Mouse (Mus musculus) CD4-positive, CD25-positive, alpha-beta regulatory T cell, adult 4 months (primary cell): Measurements from ENCODE around the gene Ntan1. TPM values are rescaled to one million over a fixed set of nuclear protein-coding genes. Genes with fewer than 3 reads are reported as not detected.
"Not testable (repeated sequence)": the region's sequence is repeated elsewhere in the genome, so short reads cannot be mapped to it uniquely, and the experiment has no call there.

ENCODE experiments used
- ATAC-seq: one replicate; pipeline ENCODE4 v1.8.0; 2017
- polyA plus RNA-seq, 2 experiments: library from polyadenylated mRNA; unstranded; fragments of 100-300 nt; shearing (Covaris generic); gene quantifications; one replicate each; pipeline ENCODE4 v1.2.1; 2017

Ntan1 gene
- 100 to 1,000 TPM; 129 to 146 TPM for polyA plus RNA-seq

DNA sequence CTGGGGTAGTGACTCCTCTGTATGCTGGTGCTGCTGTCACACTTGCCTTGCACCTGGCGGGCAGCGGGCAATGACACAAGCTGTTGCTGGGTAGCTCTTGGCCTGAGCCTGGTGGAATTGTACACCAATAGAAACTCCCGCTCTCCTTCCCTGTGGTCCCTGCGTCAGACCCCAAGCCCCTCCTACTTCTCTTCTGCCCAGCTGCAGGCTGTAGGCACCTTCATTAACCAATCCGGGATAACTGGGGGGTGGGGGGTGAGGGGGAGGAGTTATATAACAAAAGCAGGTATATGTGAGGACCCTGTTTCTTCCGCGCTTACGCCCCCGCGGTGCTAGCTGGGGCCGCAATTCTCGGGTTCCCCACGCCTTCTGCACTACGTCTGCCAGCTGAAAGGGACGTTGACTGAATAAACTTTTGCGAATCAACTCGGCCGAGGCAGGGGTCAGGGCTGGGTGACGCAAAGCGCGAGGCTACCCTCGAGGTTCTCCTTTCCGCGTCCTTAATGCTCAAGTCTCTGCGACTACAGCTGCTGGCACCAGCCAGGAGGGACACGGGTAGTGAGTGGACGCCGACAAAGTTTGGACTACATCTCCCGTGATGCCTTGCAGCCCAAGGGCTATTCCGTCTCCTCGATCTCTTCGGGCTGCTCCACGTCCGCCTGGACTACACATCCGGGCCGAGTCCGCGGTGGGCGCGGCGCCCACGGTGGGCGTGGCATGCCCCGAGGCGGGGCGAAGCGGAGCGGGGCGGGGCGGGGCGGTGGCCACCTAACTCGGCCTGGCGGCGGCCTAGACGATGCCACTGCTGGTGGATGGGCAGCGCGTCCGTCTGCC, at the start of gene Ntan1:
TSS of gene Ntan1 (plus strand) at position 286 of the 834 bp plus-strand sequence.
- peak; percentile 84 for ATAC-seq

DNA sequence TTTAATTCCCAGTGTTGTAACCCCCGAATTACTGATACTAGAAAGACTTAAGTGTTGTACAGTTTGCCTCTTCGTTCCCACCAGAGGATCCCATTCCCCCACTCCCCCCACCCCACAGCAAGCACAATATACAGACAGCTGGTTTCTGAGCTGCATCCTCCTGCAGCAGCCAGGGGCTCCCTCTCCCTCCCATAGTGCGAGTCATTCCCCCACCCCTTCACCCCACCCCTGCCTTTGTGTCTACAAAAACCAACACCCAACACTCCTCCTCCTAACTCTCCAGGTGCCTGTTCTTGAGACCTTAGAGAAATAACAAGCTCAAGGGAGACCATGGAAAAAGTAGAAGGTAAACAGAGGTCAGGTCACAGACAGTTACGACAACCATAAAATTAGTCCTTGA, 47.0 kb upstream of the Ntan1 start:
- ATAC-seq, result not testable (repeated sequence)

DNA sequence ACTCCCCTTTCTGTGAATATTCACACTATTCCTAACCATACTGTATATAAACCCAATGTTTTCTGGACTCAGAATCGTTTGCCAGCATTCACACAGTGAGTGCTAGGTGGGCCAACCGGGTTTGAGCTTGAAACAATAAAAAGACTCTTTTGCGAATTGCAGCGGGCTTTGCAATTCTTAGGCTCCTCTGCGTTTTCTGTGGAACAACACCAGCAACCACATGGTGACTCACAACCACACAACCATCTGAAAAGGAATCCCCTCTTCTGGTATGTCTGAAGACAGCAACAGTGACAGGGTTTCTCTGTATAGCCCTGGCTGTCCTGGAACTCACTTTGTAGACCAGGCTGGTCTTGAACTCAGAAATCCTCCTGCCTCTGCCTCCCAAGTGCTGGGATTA, 46.6 kb upstream of the Ntan1 start:
- not testable (repeated sequence) for ATAC-seq

DNA sequence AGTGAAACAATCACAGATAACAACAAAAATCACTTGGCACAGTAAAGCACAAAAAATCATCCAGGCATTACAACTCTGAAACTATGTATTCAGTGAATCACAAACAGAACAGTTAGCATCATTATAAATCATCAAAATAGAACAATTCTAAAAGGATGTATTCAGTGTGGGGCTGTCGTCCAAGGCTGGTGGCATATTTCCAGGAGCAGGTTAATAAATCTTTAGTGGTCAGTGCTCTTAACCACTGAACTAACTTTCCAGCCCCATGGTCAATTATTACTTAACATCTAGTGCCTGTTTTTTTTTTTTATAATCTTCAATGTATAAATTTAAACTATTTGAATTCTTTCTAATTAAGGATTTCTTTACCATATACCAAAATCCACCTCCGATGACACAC, 44.6 kb upstream of the Ntan1 start:
- not testable (repeated sequence) for ATAC-seq

DNA sequence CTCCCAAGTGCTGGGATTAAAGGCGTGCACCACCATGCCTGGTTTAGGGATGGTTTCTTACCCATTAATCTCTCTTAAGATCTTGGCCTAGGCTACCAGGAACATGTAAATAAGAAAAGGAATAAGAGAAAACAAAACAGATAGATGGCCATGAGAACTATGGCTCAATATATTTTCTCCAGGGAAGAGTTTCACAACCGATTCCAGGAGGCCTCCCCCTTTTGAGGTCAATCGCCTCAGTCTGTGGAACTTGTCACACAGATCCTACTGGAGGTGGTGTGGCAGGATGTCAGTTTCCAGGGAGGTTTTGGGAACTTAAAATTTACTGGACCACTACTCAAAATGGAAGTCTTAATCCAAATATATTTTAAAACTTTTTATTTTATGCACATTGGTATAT, 44.0 kb upstream of the Ntan1 start:
- not testable (repeated sequence) for ATAC-seq

DNA sequence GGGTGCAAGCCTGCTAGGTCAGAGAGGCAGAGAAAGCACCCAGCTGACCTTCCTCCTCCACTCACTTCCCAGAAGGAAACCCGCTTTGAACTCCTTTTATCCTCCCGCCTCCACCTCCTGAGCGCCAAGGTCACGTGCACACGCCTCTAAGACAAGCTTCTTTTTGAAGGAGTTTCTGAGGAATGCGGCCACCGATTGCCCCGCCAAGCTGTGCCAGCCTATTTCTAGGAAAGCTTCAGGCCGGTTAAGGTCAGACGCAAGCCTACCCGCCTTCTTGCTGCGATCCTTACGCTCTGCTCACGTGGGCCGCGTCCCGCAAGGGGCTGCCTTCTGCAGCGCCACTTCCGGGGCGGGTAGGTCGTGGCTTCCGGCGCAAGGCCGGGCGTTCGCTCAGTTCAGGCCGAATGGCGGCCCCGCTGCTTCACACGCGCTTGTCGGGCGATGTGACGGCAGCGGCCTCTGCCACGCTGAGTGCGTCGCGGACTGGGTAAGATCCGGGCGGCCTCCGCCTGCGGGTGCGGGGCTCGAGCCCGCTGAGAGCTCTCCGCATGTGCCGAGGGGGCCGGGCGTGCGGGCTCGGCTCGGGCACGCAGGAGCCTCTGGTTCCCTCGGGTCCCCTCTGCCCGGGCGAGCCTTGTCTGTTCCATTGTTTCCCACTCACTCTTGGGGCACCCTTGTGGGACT, 38.1 kb upstream of the Ntan1 start, which contains the start of gene Rrn3:
TSS of gene Rrn3 (plus strand) at position 356 of the 684 bp plus-strand sequence.
- peak; percentile 99 for ATAC-seq

DNA sequence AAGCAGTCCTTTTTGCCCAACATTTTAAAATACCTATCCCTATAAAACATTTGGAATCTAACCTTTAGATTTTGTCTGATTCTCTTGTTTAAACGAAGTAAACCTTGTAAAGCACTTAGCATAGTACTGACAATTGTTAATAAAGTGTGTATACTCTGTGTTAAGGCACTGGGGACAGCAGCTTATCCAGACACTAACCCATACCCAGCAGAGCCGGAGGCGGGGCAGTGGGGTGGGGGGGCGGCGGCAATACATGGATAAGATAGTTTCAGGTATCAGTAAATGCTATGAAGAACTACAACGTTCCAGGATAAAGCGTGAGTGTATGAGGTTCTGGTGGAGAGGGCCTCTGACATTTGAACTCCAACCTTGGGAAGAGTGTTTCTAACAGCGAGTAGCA, 37.4 kb upstream of the Ntan1 start:
- ATAC-seq, result no peak

DNA sequence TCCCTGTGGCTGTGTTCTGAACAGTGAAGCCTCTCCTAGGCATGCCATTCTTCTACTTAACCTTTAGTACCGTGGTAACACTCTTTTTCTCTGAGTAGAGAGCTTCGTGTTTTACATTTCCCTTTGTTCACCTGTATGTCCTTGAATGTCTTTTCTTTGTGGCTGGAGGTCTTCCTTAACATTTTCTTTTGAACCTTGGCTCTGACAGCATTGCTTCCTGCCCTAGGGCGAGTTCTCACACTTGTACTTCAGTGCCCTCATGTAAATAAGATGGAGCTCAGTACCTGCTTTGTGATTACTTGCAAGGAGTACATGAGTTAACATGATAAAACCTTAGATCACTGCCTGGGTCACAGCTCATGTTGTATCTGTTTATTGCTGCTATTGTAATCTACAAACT, 32.7 kb upstream of the Ntan1 start:
- no peak for ATAC-seq

DNA sequence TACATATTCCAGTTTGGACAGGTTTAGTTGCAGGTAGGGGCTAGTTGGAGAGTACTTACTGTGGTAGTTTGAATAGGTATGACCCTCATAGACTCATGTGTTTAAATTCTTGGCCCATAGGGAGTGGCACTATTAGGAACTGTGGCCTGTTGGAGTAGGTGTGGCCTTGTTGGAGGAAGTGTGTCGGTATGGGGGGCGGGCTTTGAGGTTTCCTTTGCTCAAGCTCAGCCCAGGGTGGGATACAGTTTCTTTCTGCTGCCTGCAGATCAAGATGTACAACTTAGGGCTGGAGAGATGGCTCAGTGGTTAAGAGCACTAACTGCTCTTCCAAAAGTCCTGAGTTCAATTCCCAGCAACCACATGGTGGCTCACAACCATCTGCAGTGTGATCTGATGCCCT, 25.2 kb upstream of the Ntan1 start:
- ATAC-seq, result not testable (repeated sequence)

DNA sequence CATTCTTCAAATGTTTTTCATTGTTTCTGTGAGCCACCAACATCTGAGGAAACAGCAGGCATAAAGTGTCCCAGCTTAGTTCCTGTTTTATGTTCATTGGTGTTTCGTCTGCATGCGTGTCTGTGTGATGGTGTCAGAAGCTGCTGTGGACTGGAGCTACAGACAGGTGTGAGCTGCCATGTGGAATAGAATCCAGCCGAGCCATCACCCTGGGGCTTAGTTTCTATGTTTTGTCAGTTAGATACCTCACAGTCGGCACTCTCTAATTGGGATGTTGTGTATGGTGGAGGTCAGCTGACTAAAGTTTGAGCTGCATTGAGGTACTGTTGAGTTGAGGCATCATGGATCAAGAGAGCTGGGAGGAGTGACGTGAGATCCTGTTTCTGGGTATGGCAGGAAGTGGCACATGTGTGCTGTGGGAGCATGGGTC, 21.9 kb upstream of the Ntan1 start:
- peak; percentile 84 for ATAC-seq

DNA sequence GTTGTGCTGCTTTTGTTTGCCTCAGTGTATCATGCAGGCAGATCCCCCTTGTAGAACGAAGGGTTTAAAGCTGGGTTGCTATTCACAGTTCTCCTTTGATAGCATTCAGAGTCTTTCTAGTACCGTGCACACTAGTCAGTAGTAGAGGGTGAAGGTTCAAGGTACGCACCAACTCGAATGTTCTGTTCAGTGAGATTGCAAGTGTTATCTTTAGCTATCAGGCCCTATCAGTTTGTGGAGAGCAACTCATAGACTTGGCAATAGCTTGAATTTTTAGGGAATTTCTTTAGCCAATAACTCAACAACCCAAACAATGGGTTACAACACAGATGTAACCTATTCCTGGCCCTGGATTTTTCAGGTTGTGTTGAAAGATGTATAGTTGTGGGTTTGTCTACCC, 17.4 kb upstream of the Ntan1 start:
- no peak for ATAC-seq

DNA sequence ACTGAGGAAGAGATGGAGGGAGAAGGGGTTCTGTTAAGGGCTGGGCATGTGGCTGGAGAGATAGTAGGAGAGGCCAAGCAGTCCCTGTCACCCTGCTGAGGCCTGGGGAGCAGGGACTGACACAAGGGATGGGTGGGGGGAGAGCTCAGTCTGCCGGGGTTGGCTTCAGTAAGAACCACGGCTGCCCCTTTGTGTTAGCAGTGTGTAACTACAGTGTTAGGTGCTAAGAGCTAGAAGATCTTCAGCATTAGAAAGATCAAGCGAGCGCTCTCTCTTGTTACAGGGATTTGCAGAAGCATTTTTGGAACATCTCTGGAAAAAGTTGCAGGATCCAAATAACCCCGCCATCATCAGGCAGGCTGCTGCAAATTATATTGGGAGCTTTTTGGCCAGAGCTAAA, 14.0 kb upstream of the Ntan1 start:
- ATAC-seq, result no peak

DNA sequence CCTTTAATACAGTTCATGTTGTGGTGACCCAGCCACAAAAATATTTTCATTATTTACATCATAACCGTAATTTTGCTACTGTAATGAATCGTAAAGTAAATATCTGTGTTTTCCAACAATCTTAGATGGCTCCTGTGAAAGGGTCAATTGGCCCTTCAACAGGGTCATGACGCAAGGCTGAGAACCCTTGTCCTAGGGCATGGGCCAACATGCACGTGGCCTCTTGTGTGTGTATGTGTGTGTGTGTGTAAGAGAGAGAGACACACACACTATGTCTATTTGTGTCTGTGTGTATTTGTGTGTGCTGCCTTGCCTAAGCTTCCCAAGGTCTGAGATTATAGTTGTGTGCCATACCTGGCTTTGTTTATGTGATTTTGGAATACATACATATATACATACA, 11.0 kb upstream of the Ntan1 start:
- ATAC-seq, result no peak

DNA sequence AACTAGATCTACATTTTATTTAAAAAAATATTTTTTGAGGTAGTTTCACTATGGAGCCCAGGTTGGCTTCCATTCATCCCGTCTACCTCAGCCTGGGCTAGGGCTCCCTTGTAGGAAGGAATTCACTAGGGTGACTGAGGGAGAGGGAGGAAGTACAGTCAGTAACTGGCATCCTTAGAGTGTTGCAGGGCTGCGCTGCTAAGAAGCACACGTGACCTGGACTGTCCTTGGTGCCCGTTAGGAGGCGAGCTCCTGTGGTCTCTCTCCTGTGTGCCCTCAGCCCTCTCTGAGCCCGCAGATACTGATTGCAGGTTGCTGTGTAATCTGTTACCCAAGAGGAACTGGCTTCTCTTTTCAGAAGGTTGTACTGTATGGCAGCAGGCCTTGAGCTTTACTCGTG, 10.2 kb upstream of the Ntan1 start:
- no peak for ATAC-seq

DNA sequence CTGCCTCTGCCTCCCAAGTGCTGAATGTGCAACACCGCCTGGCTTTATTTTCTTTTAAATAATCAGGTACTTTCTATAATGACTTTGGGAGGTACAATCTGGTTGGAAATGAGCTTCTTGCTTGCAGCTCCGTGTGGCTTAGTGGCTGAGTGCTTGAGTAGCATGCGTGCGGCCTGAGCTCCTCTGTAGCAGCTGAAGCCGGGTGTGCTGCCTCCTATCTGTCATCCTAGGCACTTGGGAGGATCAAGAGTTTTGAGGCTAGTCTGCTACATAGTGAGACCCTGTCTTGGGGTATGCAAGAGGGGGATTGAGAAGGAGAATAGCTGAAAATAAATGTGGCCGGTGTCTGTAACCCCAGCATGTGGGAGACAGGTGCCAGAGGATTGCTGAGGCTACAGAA, 6.5 kb upstream of the Ntan1 start:
- ATAC-seq, result no peak

DNA sequence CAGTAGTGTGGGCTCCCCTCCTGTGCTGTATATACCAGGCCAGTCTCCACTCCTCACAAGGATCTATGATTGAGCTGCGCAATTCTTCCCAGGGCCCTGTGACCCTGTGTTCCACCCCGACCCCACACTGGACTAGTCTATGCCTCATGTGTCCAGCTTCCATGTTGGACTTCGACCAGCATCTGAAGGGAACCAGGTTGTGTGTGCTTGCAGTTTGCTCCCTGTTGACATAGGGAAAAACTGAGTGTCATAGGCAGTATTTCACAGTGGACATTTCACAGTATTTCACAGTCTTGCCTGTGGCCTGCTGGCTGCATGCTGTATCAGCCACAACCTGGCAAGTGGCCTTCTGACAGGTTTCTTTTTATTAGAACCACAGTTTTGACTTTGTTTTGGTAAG, 5.4 kb upstream of the Ntan1 start:
- ATAC-seq, result no peak

DNA sequence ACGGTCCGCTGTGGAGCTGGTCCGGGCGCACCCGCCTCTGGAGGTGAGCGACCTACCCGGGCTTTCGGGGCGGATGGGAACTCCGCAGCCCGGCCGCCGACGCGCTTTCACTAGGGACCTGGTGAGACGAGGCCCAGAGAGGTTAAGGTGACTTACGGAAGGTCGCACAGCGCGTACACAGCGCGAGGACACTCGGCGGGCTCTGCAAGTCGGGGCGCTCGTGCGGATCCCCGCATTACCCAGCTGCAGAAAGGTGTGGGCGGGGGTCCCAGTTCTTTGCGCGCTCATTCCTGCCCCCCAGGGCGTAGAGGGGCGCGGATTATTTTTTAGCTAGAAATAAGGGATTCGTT, 724 bp downstream of the Ntan1 start:
- ATAC-seq, result peak; percentile 43

DNA sequence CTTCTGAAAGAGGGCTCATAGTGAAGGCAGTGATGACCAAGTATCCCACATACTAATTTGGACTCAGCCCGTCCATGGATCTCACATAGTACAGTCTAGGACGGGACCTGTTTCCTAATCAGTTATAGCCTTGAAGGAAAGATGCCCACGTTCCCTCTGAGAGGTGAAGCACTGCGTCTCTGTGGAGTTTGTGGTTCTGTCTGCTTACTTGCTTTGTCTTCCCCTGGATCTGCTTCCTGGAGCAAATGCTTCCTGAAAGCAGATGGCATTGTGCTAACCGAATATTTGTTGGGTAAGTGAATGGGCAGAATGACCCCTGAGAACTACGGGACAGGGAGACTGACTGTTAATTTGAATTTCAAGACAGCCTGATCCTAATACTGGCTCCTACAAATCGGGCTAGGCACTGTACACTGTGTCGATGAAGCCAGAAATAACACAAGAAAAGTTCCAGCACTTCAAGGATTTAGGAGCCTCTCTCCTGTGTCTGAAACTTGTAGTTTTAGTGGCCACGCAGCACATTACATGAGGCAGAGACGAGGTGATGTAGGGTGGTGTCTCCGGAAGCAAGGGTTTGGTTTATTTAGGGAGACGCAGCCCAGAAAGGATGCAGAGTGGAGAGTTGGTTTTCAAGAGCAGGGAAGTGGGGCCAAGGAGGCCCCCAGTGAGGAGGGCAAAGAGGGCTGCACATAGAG, 1.3 kb downstream of the Ntan1 start:
- ATAC-seq, result peak; percentile 4

DNA sequence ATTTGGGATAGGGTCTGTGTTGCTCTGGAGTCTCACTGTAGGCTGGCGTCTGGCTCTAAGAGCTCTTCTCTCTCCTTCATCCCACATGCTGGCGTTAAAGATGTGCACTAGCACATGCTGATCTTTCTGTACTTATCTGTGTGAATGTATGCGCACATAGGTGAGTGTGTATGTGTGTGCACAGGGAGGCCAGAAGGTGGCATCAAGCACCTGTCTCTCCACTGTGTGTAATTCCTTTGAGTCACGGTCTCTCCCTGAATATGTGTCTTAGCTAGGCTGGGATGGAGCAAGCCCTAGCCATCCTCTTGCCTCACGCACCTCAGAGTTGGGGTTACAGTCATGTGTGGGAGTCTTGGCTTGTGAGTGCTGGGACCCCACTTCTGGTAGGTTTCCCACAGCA, 2.1 kb downstream of the Ntan1 start:
- ATAC-seq, result no peak

DNA sequence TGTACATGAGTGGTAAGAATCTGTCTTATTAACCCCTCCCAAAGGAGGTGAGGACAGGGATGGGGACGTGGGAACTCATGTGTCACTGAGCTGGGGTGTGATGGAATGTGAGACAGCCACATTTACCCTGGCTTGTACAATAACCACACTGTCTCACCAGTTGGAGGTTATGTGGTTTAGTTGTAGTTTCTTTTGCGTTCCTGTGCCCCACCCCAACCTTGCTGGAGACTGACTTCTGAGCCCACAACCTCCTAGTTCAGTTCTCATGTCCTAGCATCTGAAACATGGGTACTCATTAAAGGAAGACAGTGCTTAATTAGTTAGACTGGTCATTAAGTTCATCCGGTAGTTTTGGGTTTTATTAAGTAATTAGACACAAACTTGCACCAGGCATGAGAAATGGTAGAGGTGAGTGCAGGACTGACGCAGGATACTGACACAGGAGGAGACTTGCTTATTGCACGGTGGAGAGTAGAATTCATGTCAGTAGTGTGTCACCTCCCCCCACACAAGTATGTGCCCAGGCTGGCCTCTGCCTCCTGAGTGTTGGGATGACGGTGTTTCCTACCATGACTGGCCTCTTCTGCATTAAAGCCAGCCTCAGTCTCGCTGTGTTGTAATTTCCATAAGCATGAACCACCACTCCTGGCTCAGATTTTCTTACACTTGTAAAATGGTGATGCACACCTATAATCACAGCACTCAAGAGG, 7.3 kb downstream of the Ntan1 start:
- no peak for ATAC-seq

DNA sequence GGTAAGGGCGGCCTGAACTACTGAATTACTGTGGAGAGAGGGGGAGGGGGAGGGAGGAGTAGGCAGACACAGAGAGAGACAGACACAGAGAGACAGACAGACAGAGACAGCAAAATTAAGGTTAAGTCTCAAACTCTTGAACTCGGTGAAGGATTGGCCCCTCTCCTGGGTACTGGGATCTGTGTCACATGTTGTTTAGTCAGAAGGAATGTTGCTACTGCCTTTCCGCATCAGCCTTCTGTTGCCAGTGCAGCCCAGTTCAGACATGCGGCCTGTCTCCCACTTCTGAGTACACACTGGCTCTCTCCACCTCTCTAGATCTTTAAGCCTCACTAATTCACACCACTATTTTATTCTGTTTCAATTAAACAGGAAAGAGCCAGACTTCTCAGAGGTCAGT, 7.9 kb downstream of the Ntan1 start:
- ATAC-seq, result no peak

DNA sequence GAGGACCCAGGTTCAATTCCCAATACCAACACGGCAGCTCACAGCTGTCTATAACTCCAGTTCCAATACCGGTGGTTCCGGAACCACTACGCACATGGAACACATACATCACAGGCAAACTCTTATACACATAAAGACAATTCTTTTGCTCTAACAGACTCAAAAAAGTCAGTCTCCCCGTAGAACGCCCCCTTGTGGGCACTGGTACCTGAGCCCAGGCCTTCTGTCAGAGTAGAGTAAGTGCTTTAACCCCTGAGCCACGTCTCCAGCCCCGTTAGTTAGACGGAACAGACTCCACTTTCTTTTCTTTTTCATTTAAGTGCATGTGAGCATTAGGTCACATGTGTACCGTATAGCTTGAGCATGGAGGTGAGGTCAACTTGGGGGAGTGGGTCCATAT, 11.8 kb downstream of the Ntan1 start:
- ATAC-seq, result no peak

DNA sequence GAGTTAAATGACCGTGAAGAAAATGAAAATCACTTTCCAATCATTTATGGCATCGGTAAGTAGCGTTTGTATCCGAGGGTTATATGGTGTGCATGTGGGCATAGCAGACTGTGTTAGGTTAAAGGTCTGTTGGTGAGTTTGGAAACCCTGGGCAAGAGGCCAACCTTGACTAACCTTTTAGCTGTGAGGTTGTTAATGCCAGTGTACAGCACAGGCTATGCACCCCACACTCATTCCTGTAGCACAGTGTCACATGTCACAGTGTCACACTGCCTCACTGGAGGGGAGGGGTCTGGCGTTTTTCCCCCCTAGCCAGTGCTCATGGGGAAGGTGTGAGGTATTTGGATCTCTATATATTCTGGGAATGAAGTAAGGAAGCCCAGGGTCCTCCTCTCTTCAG, 13.0 kb downstream of the Ntan1 start:
- no peak for ATAC-seq
